Mouse (Mus musculus) hindbrain, embryonic 14.5 days (tissue): ENCODE measurements at regions not wholly inside any gene's neighbourhood (a gene's known extent, or its start where the extent isn't known, plus 50 kb on each side); places are given as distances from the start of the nearest gene placed in this dataset.

ENCODE experiments used
- ATAC-seq: fragments of 200-750 bp; cut with Nextera tagmentation; 2 replicates; pipeline ENCODE4 v1.8.0; 2017; ENCODE audit warnings: moderate number of reproducible peaks, mild to moderate bottlenecking, moderate TSS enrichment, moderate library complexity; ENCODE audit not compliant: low FRiP score
- DNase-seq: peaks from one replicate; pipeline ENCODE4 v3.0.0-alpha.2; 2015; ENCODE audit warnings: low spot score
- H3K27ac ChIP-seq: fragments of 300-500 bp; sonication (generic); 2 replicates; pipeline ENCODE4 v1.5.1; 2014; ENCODE audit warnings: mild to moderate bottlenecking, moderate library complexity
- H3K27me3 ChIP-seq: fragments of 300-500 bp; sonication (generic); 2 replicates; pipeline ENCODE4 v1.6.1; 2014; ENCODE audit warnings: mild to moderate bottlenecking, low read length, mixed read lengths; ENCODE audit not compliant: control insufficient read depth, insufficient read depth
- H3K36me3 ChIP-seq: fragments of 300-500 bp; sonication (generic); replicated peaks from 2 replicates; pipeline ENCODE4 v1.6.1; 2014; ENCODE audit not compliant: control insufficient read depth, insufficient read depth
- H3K4me1 ChIP-seq: fragments of 300-500 bp; sonication (generic); replicated peaks from 2 replicates; pipeline ENCODE4 v1.6.1; 2014; ENCODE audit warnings: antibody characterized with exemption, low read length, mixed read lengths; ENCODE audit not compliant: control insufficient read depth, insufficient read depth
- H3K4me2 ChIP-seq: fragments of 300-500 bp; sonication (generic); replicated peaks from 2 replicates; pipeline ENCODE4 v1.6.1; 2014; ENCODE audit warnings: mild to moderate bottlenecking, moderate library complexity
- H3K4me3 ChIP-seq: fragments of 300-500 bp; sonication (generic); replicated peaks from 2 replicates; pipeline ENCODE4 v1.5.1; 2014; ENCODE audit warnings: mild to moderate bottlenecking, low read length
- H3K9ac ChIP-seq: fragments of 300-500 bp; sonication (generic); 2 replicates; pipeline ENCODE4 v1.6.1; 2014
- H3K9me3 ChIP-seq: fragments of 300-500 bp; sonication (generic); 2 replicates; pipeline ENCODE4 v1.6.1; 2016; ENCODE audit warnings: low read length; ENCODE audit not compliant: control insufficient read depth
- WGBS: fragments of 180-500 bp; shearing (Covaris S2); extraction: QIAGEN DNeasy Blood & Tissue Kit; methylation state at CpG from one replicate; pipeline ENCODE4 v1.1.7; 2014; 5-methylcytosine and 5-hydroxymethylcytosine counted together

GRCm38 (mm10) chr12:107677076-107677475, 188.6 kb downstream of the 3110018I06Rik start:
- Histone ChIP-seq H3K9me3 (no peaks in the 10 kb centered on the region), H3K27ac (no peak overlapping the region), H3K4me2 (no peak overlapping the region), H3K4me3 (no peak overlapping the region), H3K9ac (no peak overlapping the region), H3K27me3 (no peaks in the 10 kb centered on the region), H3K36me3 (no peaks in the 10 kb centered on the region), H3K4me1 (no peaks in the 10 kb centered on the region)
- DNase-seq: no peak
- 24% methylated on average over 7 of the region's 7 CpGs for WGBS
- no peak for ATAC-seq

- no peak overlapping the region for H3K4me2 ChIP-seq
- ATAC-seq: no peak
- H3K9ac ChIP-seq: no peak overlapping the region
- H3K4me3 ChIP-seq: no peak overlapping the region
- H3K4me1 ChIP-seq: no peaks in the 10 kb centered on the region
- 89% methylated on average over 2 of the region's 2 CpGs for WGBS
- H3K27me3 ChIP-seq: no peaks in the 10 kb centered on the region
- H3K9me3 ChIP-seq: no peaks in the 10 kb centered on the region
- H3K27ac ChIP-seq: no peak overlapping the region
- H3K36me3 ChIP-seq: no peaks in the 10 kb centered on the region
- DNase-seq: no peak
Measured at GRCm38 (mm10) chr12:107687447-107687846, 199.0 kb downstream of the 3110018I06Rik start.

- H3K36me3 ChIP-seq: no peaks in the 10 kb centered on the region
- WGBS: 47% methylated on average over 7 of the region's 7 CpGs
- DNase-seq: no peak
- no peak overlapping the region for H3K27ac ChIP-seq
- no peaks in the 10 kb centered on the region for H3K27me3 ChIP-seq
- H3K9me3 ChIP-seq: no peaks in the 10 kb centered on the region
- H3K4me2 ChIP-seq: no peak overlapping the region
- no peak for ATAC-seq
- 0 out of 2 replicates have a peak, but pooled peaks cover 3% of the 10 kb centered on the region for H3K4me1 ChIP-seq
- H3K4me3 ChIP-seq: no peak overlapping the region
- no peak overlapping the region for H3K9ac ChIP-seq
Measured at GRCm38 (mm10) chr12:107689418-107689817, 201.0 kb downstream of the 3110018I06Rik start.

- H3K36me3 ChIP-seq: no peaks in the 10 kb centered on the region
- H3K4me1 ChIP-seq: 0 out of 2 replicates have a peak, but pooled peaks cover 3% of the 10 kb centered on the region
- no peaks in the 10 kb centered on the region for H3K9me3 ChIP-seq
- 84% methylated on average over 3 of the region's 3 CpGs for WGBS
- DNase-seq: no peak
- H3K4me3 ChIP-seq: no peak overlapping the region
- ATAC-seq: no peak
- H3K27me3 ChIP-seq: no peaks in the 10 kb centered on the region
- H3K27ac ChIP-seq: no peak overlapping the region
- H3K4me2 ChIP-seq: no peak overlapping the region
- H3K9ac ChIP-seq: no peak overlapping the region
Measured at GRCm38 (mm10) chr12:107690061-107690460, 201.6 kb downstream of the 3110018I06Rik start.

- no peaks in the 10 kb centered on the region for H3K36me3 ChIP-seq
- DNase-seq: no peak
- H3K27ac ChIP-seq: no peak overlapping the region
- H3K4me2 ChIP-seq: no peak overlapping the region
- H3K4me1 ChIP-seq: 0 out of 2 replicates have a peak, but pooled peaks cover 3% of the 10 kb centered on the region
- no peak overlapping the region for H3K4me3 ChIP-seq
- WGBS: 65% methylated on average over 6 of the region's 6 CpGs
- no peak overlapping the region for H3K9ac ChIP-seq
- no peak for ATAC-seq
- no peaks in the 10 kb centered on the region for H3K27me3 ChIP-seq
- H3K9me3 ChIP-seq: no peaks in the 10 kb centered on the region
Measured at GRCm38 (mm10) chr12:107693693-107694092, 205.3 kb downstream of the 3110018I06Rik start.

GRCm38 (mm10) chr12:107695014-107695413, 206.6 kb downstream of the 3110018I06Rik start:
- H3K27ac ChIP-seq: no peak overlapping the region
- no peaks in the 10 kb centered on the region for H3K36me3 ChIP-seq
- no peak overlapping the region for H3K4me2 ChIP-seq
- no peak overlapping the region for H3K9ac ChIP-seq
- H3K4me3 ChIP-seq: no peak overlapping the region
- H3K9me3 ChIP-seq: no peaks in the 10 kb centered on the region
- WGBS: 95% methylated on average over 2 of the region's 2 CpGs
- H3K4me1 ChIP-seq: 0 out of 2 replicates have a peak, but pooled peaks cover 3% of the 10 kb centered on the region
- DNase-seq (no peak), ATAC-seq (no peak)
- H3K27me3 ChIP-seq: no peaks in the 10 kb centered on the region

- no peak overlapping the region for H3K27ac ChIP-seq
- no peak overlapping the region for H3K9ac ChIP-seq
- ATAC-seq: no peak
- 94% methylated on average over 13 of the region's 13 CpGs for WGBS
- H3K4me2 ChIP-seq: no peak overlapping the region
- no peaks in the 10 kb centered on the region for H3K36me3 ChIP-seq
- no peaks in the 10 kb centered on the region for H3K9me3 ChIP-seq
- DNase-seq: no peak
- no peak overlapping the region for H3K4me3 ChIP-seq
- H3K27me3 ChIP-seq: no peaks in the 10 kb centered on the region
- 0 out of 2 replicates have a peak, but pooled peaks cover 3% of the 10 kb centered on the region for H3K4me1 ChIP-seq
Measured at GRCm38 (mm10) chr12:107695438-107696267, 207.2 kb downstream of the 3110018I06Rik start.

- ATAC-seq (no peak), DNase-seq (no peak)
- H3K4me3 ChIP-seq: no peak overlapping the region
- no peak overlapping the region for H3K4me2 ChIP-seq
- H3K9me3 ChIP-seq: no peaks in the 10 kb centered on the region
- H3K27me3 ChIP-seq: no peaks in the 10 kb centered on the region
- H3K27ac ChIP-seq: no peak overlapping the region
- no peaks in the 10 kb centered on the region for H3K4me1 ChIP-seq
- no peaks in the 10 kb centered on the region for H3K36me3 ChIP-seq
- no peak overlapping the region for H3K9ac ChIP-seq
- WGBS: 50% methylated on average over 5 of the region's 5 CpGs
Measured at GRCm38 (mm10) chr12:107700317-107700716, 211.9 kb downstream of the 3110018I06Rik start.

- DNase-seq (no peak), ATAC-seq (no peak)
- Histone ChIP-seq H3K4me3 (no peak overlapping the region), H3K4me1 (no peaks in the 10 kb centered on the region), H3K27me3 (no peaks in the 10 kb centered on the region), H3K9ac (no peak overlapping the region), H3K4me2 (no peak overlapping the region), H3K27ac (no peak overlapping the region), H3K36me3 (no peaks in the 10 kb centered on the region), H3K9me3 (no peaks in the 10 kb centered on the region)
- WGBS: 73% methylated on average over 19 of the region's 19 CpGs
Measured at GRCm38 (mm10) chr12:107700868-107701597, 212.6 kb downstream of the 3110018I06Rik start.
